Mouse (Mus musculus): ENCODE results near the gene Ccnd1.

Gene Ccnd1

DNA sequence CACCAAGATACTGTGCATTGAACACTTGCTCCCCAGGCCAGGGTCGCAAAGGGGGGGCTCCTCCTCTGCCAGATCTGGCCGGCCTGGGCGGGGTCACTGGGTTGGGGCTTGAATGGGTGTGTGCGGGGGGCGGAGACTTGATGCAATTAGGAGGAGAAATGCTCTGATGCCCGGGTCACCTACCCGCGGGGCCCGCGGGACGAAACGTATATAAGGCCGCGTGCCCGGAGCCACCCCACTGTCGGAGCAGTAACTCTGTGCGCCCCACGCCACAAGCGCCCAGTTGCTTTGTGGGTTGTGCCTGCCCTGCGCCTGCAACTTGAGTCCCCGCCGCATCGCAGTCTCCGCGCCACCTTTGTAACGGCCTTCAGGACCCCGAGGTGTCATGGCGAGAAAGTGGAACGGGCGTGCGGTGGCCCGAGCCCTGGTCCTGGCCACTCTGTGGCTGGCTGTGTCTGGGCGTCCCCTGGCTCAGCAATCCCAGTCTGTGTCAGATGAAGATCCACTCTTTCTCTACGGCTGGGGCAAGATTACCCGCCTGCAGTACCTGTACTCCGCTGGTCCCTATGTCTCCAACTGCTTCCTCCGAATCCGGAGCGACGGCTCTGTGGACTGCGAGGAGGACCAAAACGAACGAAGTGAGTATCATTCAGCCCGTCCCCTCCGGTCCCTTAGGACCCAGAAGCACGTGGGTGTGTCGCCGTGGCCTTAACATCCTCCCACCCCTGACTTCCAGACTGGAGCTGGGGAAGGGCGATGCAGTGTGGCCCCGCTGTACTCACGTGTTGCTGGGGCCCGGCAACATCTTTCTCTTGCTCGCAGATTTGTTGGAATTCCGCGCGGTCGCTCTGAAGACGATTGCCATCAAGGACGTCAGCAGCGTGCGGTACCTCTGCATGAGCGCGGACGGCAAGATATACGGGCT is 43.2 kb downstream of the Ccnd1 start, which contains the start of gene Fgf15:
Gene Fgf15, plus strand, starts transcription at position 238 of the 925 bp plus-strand sequence.
- CTCF ChIA-PET, result interaction anchor here (0.6 to 3.2 kb wide), 15 partner anchors 10 to 115 kb away, joined by 3 to 28 read pairs (median 5); no protein-coding TSS in a partner anchor
- POLR2A ChIA-PET, result interaction anchor here in 2 of 4 experiments (0.7 to 1.7 kb wide), 4 partner anchors 11 to 107 kb away, joined by 3 to 4 read pairs (median 3); partner anchors contain the start of gene Fgf3 (in 1 of the 2)

DNA sequence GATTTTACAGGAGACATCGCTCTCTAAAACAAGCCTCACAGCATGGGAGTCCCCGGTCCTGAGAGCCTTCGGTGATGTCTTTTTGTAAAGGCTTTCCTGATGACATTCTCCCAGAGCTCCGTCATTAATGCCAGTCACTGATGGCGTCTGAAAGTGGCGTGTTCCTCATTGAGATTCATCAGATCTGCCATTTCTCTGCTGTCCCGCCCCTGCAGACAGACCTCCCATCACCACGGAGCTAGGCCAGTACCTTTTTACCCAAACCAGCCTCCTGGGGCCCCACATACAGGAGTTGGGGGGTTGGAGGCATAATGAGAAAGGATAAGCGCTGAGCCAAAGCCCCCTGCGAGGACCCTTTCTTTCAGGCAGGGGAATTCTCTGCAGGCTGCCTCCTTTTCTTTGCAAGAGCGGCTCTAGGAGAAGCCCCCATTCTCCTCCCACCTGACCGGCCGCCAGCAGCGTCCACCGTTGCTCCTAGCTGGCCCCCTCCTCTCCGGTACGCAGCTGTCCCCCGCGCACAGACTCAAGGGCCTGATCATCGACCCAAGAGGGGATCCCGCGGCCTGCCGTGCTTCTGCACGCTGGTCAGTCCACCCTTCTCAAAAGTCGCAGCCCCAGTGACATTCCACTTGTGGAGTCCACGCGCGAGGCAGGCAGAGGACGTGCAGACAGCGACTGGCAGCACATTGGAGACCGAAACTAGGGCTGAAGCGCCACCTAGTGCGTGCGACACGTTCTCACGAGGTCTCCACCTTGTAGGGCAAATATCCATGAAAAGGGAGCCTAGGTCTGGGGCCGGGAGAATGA is 44.2 kb downstream of the Ccnd1 start:
- CTCF ChIA-PET, result interaction anchor here (0.6 to 3.2 kb wide), 33 partner anchors 11 to 975 kb away, joined by 3 to 28 read pairs (median 5); no protein-coding TSS in a partner anchor
- POLR2A ChIA-PET, result interaction anchor here in 3 of 4 experiments (0.6 to 1.7 kb wide), 8 partner anchors 12 to 313 kb away, joined by 3 to 6 read pairs (median 3); partner anchors contain the start of genes Fadd (in 1 of the 3) and Fgf3 (in 1 of the 3)

GRCm38 (mm10) chr7:144894706-144895105 is 45.0 kb downstream of the Ccnd1 start:
- ChIA-PET POLR2A (interaction anchor here in 2 of 4 experiments (1.0 to 1.7 kb wide), 4 partner anchors 30 to 313 kb away, joined by 3 to 6 read pairs (median 3); partner anchors contain the start of gene Fadd (in 1 of the 2)), CTCF (interaction anchor here (0.6 to 3.2 kb wide), 25 partner anchors 13 to 974 kb away, joined by 3 to 28 read pairs (median 5); no protein-coding TSS in a partner anchor)

GRCm38 (mm10) chr7:144894191-144894590 is 45.5 kb downstream of the Ccnd1 start:
- CTCF ChIA-PET, result interaction anchor here in 2 of 4 experiments (0.7 to 3.2 kb wide), 3 partner anchors 104 to 256 kb away, joined by 3 to 28 read pairs (median 5); no protein-coding TSS in a partner anchor
- POLR2A ChIA-PET, result interaction anchor here in 2 of 4 experiments (0.6 to 0.8 kb wide), 2 partner anchors 11 to 245 kb away, joined by 3 to 8 read pairs; no protein-coding TSS in a partner anchor

DNA sequence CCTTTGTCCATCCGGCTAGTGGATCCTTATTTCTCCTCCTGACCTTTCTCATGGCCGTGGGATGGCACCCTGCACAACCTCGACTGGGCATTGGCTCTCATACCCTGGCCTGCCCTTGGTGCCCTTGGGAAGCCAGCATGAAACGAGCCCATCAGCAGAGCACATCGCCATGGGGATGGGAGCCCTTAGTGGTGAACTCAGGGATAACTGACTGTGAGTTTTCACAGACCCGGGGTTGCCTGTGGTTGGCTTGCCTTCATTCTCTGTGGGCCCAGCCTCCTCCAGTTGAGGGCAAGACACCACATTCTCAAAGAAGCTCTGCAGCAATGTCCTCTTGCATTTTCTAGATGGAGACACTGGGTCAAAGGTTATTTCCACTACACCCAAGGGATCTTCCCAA is 47.4 kb downstream of the Ccnd1 start:
- ChIA-PET CTCF (interaction anchor here in 3 of 4 experiments (0.5 to 1.5 kb wide), 9 partner anchors 46 to 223 kb away, joined by 3 to 10 read pairs (median 3); no protein-coding TSS in a partner anchor), POLR2A (interaction anchor here in 2 of 4 experiments (0.7 to 41.0 kb wide), 3 partner anchors 20 to 106 kb away, joined by 3 to 1932 read pairs (median 4); partner anchors contain the start of genes Fgf3 (in 1 of the 2) and Fgf4 (in 1 of the 2))

DNA sequence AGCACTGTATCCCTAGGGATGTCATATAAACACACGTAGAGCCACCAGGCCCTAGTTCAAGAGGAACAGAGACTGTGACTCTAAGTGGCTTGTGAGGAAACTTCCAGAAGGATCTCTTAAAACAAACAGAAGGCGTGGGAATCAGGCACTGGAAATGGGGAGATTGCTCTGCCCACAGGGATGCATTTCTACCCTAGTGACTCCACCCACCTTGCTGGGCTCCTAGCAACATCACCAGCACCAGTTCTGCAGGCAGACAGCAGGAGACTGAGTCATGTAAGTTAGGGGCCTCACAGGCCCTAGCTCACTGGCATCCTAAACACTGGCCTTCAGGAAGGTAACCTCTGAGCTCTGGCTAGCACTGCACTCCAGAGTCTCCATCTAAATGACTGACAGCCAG is 47.9 kb downstream of the Ccnd1 start:
- POLR2A ChIA-PET, result interaction anchor here in 1 of 4 experiments (1.2 to 41.0 kb wide), 2 partner anchors 46 to 106 kb away, joined by 3 to 1932 read pairs; partner anchors contain the start of genes Fgf3 and Fgf4
- CTCF ChIA-PET, result interaction anchor here in 3 of 4 experiments (0.6 to 1.5 kb wide), 7 partner anchors 45 to 116 kb away, joined by 3 to 10 read pairs (median 3); no protein-coding TSS in a partner anchor

DNA sequence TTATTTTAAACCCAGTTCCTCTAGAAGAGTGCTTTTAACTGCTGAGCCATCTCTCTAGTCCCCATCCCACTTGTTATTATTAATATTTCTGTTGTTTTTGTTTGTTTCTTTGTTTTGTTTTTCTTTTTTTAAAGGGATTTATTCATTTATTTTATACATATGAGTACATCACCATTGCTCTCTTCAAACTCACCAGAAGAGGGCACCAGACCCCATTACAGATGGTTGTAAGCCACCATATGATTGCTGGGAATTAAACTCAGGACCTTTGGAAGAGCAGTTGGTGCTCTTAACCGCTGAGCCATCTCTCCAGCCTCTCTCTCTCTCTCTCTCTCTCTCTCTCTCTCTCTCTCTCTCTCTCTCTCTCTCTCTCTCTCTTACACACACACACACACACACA is 49.1 kb downstream of the Ccnd1 start:
- ChIA-PET POLR2A (interaction anchor here in 3 of 4 experiments (0.6 to 41.0 kb wide), 7 partner anchors 17 to 412 kb away, joined by 3 to 1932 read pairs (median 6); partner anchors contain the start of genes Fgf3 (in 1 of the 3) and Fgf4 (in 1 of the 3)), CTCF (interaction anchor here (0.5 to 4.4 kb wide), 13 partner anchors 10 to 636 kb away, joined by 3 to 64 read pairs (median 5); no protein-coding TSS in a partner anchor)

- POLR2A ChIA-PET, result interaction anchor here (0.5 to 41.0 kb wide), 38 partner anchors 12 to 354 kb away, joined by 3 to 1932 read pairs (median 4); partner anchors contain the start of genes Fgf3 (in 2 of the 4), Fgf4 (in 1 of the 4) and LTO1 (in 1 of the 4)
- CTCF ChIA-PET, result interaction anchor here (0.5 to 4.4 kb wide), 51 partner anchors 10 to 584 kb away, joined by 3 to 64 read pairs (median 5); partner anchors contain the start of genes Fgf3 (in 1 of the 4) and LTO1 (in 1 of the 4)
Observed at GRCm38 (mm10) chr7:144888564-144889299, 51.0 kb downstream of the Ccnd1 start.

DNA sequence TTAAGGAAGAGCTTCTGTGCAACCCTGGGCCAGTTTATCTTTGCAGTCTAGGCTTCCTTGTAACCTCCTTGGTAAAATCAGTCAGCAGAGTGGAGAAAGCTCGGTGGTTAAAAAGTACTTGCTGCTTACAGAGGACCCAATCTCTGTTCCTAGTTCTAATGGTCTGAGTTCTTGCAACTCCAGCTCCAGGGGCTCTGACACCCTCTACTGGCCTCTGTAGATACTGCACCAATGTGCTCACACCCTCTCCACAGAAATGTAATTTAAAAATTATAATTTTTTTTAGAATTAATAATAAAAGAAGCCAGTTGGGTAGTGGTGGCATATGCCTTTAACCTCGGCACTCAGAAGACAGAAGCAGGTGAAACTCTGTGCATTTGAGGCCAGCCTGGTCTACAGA is 52.1 kb downstream of the Ccnd1 start:
- ChIA-PET POLR2A (interaction anchor here (0.8 to 41.0 kb wide), 22 partner anchors 11 to 261 kb away, joined by 3 to 1932 read pairs (median 4); partner anchors contain the start of genes Fgf3 (in 1 of the 4), Fgf4 (in 1 of the 4) and LTO1 (in 1 of the 4)), CTCF (interaction anchor here (0.5 to 4.4 kb wide), 57 partner anchors 9 to 435 kb away, joined by 3 to 64 read pairs (median 4); partner anchors contain the start of genes Fgf4 (in 2 of the 4) and Fgf3 (in 1 of the 4))

- ChIA-PET CTCF (interaction anchor here in 2 of 4 experiments (0.7 to 1.2 kb wide), 2 partner anchors 86 to 94 kb away, joined by 3 to 4 read pairs; no protein-coding TSS in a partner anchor), POLR2A (interaction anchor here in 3 of 4 experiments (0.5 to 41.0 kb wide), 7 partner anchors 10 to 1797 kb away, joined by 3 to 1932 read pairs (median 7); partner anchors contain the start of genes Fgf4 (in 2 of the 3) and Fgf3 (in 1 of the 3))
Observed at GRCm38 (mm10) chr7:144883106-144883505, 56.6 kb downstream of the Ccnd1 start.

Data from embryonic stem cell, embryonic (primary cell).